Mouse (Mus musculus) forebrain, embryonic 13.5 days (tissue): Measurements from ENCODE around the gene Fgf23. TPM values are rescaled to one million over a fixed set of nuclear protein-coding genes. Genes with fewer than 3 reads are reported as not detected.

Experiments used
- ATAC-seq: fragments of 200-750 bp; cut with Nextera tagmentation; 2 replicates; pipeline ENCODE4 v1.8.0; 2017
- H3K27ac ChIP-seq: fragments of 300-500 bp; sonication (generic); 2 replicates; pipeline ENCODE4 v1.5.1; 2015; ENCODE audit warnings: inconsistent platforms, mild to moderate bottlenecking, moderate library complexity
- H3K27me3 ChIP-seq: fragments of 300-500 bp; sonication (generic); 2 replicates; pipeline ENCODE4 v1.6.1; 2015; ENCODE audit warnings: mild to moderate bottlenecking, inconsistent platforms
- H3K36me3 ChIP-seq: fragments of 300-500 bp; sonication (generic); 2 replicates; pipeline ENCODE4 v1.6.1; 2015; ENCODE audit warnings: mild to moderate bottlenecking, inconsistent platforms; ENCODE audit not compliant: poor library complexity, severe bottlenecking
- H3K4me1 ChIP-seq: fragments of 300-500 bp; sonication (generic); 2 replicates; pipeline ENCODE4 v1.6.1; 2015; ENCODE audit warnings: inconsistent platforms
- H3K4me2 ChIP-seq: fragments of 300-500 bp; sonication (generic); 2 replicates; pipeline ENCODE4 v1.6.1; 2015; ENCODE audit warnings: inconsistent platforms, mild to moderate bottlenecking, moderate library complexity
- H3K4me3 ChIP-seq: fragments of 300-500 bp; sonication (generic); 2 replicates; pipeline ENCODE4 v1.5.1; 2015; ENCODE audit warnings: mild to moderate bottlenecking, inconsistent platforms
- H3K9ac ChIP-seq: fragments of 300-500 bp; sonication (generic); 2 replicates; pipeline ENCODE4 v1.6.1; 2015; ENCODE audit warnings: mild to moderate bottlenecking, inconsistent platforms
- H3K9me3 ChIP-seq: fragments of 300-500 bp; sonication (generic); replicated peaks from 2 replicates; pipeline ENCODE4 v1.6.1; 2016; ENCODE audit warnings: inconsistent platforms
- WGBS: fragments of 180-500 bp; shearing (Covaris S2); methylation state at CpG from one replicate; pipeline ENCODE4 v1.1.7; 2015; 5-methylcytosine and 5-hydroxymethylcytosine counted together
- polyA plus RNA-seq: library from polyadenylated mRNA; unstranded; fragments of >200 nt; fragmentation: Nextera tagmentation; extraction: Ambion mirVana; gene quantifications from 2 replicates; pipeline ENCODE4 v1.2.1, GENCODE M21; 2015

Fgf23 gene
- polyA plus RNA-seq, 1 experiment from 2014 or later: not detected

DNA sequence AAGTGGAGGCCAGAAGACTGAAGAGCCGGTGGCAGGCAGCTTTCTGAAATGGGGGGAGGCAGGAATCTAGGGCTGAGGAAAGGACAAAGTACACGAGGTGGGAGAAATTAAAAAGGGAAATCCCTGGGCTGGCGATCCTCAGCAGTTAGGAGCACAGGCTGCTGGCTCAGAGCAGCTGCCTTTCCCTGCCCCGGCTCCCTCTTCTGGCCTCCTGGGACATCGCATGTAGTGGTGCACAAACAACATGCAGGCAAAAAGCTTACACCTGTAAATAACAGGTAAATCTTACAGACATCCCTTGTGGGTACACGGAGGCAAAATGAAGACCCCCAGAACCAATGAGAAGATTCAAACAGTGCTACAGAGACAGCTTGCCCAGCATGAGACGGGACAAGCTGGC is 21.9 kb downstream of the Fgf23 start:
- no peaks in the 10 kb centered on the region for H3K4me1 ChIP-seq
- no peaks in the 10 kb centered on the region for H3K9me3 ChIP-seq
- no peak overlapping the region for H3K4me3 ChIP-seq
- H3K4me2 ChIP-seq: no peak overlapping the region
- peaks cover 33% of the 10 kb centered on the region for H3K36me3 ChIP-seq
- H3K27me3 ChIP-seq: no peaks in the 10 kb centered on the region
- no peak for ATAC-seq
- H3K27ac ChIP-seq: no peak overlapping the region
- H3K9ac ChIP-seq: no peak overlapping the region
- 66% methylated on average over 7 of the region's 7 CpGs for WGBS

DNA sequence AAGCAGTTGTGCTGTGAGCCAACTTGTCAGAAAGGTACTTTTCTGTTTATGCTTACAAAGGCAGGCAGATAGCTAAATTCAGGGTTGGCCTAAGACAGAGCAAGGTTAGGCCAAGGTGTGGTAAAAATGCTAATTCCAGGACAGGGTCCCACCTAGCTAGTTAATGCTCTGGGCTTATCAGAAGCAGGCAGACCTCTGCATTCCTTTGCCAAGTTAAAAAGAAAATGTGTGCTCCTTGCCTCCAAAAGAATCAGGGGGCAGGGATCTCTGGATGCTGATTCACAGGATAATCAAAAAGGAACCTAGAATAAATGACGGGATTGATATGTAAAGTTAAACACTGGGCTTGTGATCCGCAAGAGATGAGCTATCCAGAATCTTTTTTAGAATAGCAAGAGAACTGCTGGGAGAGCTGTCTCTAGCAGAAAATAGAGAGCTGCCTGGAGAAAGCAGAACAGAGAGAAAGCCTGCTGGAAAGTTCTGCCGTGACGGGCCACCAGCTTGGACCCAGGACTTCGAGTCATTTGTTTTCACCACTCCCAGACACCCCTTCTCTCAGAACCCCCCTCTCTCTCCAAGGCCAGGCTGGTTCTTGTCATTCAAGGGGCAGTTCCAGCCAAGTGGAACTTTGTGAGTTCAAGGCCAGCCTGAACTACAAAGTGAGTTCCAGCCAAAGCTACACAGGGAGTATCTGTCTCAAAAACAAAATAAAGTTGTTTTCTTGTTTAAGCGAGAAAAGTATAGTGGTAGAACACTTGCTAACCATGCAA is 31.0 kb downstream of the Fgf23 start:
- ATAC-seq: no peak

DNA sequence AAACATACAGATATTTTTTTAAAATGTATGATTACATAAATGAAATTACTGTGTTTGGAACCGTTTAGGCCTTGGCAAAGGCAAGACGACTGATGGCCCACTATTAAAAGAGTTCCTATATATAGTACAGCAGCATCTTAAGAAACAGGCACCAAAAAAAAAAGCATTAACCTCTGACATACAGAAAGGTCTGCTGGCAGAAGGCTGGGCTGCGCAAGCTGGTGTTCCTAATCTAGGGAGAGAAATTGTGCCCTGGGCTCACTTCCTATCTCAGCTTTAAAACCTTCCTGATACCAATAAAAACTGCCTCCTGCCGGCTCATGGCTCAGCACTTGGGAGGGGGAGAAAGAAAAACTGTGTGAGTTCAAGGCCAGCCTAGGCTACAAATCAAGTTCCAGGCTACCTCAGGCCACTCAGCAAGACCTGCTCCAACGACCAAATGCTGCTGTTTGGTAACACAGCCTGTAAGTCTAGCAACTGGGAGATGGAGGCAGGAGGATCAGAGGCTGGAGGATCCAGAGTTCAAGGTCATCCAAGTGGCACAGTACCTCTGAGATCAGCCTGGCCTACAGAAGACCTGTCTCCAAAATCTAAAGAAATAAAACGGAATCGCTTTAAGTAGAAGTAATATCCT is 31.8 kb downstream of the Fgf23 start:
- Histone ChIP-seq H3K4me1 (peaks cover 17% of the 10 kb centered on the region), H3K27me3 (no peaks in the 10 kb centered on the region), H3K9me3 (peaks cover 4% of the 10 kb centered on the region; the same call in 1 of the 2 replicates), H3K4me2 (no peak overlapping the region), H3K36me3 (peaks cover 27% of the 10 kb centered on the region), H3K9ac (no peak overlapping the region), H3K27ac (no peak overlapping the region), H3K4me3 (no peak overlapping the region)
- 89% methylated on average over 7 of the region's 7 CpGs for WGBS
- no peak for ATAC-seq

More for the DNA sequence above, 31.0 kb downstream of the Fgf23 start:
- no peak overlapping the region for H3K4me2 ChIP-seq
- no peak overlapping the region for H3K27ac ChIP-seq
- no peaks in the 10 kb centered on the region for H3K27me3 ChIP-seq
- H3K36me3 ChIP-seq: peaks cover 27% of the 10 kb centered on the region
- H3K9ac ChIP-seq: no peak overlapping the region
- peaks cover 13% of the 10 kb centered on the region for H3K4me1 ChIP-seq
- H3K9me3 ChIP-seq: peaks cover 4% of the 10 kb centered on the region; the same call in 1 of the 2 replicates
- H3K4me3 ChIP-seq: no peak overlapping the region
- 94% methylated on average over 6 of the region's 6 CpGs for WGBS

DNA sequence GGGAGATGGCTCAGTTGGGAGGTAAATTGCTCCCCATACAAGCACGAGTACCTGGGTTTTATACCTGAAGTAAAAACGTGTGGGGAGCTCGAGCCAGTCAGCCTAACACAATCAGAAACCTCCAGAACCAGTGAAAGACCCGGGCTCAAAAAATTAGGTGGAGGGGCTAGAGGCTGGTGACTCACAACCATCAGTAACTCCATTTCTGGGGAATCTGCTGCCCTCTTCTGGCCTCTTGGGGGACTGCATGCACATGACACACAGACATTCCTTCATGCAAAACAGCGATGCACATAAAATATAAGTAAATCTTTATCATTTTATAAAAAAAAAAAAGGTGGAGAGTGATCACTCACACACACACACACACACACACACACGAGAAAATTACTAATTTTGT is 32.4 kb downstream of the Fgf23 start:
- Histone ChIP-seq H3K27me3 (no peaks in the 10 kb centered on the region), H3K4me2 (no peak overlapping the region)
- WGBS: 63% methylated on average over 6 of the region's 6 CpGs

DNA sequence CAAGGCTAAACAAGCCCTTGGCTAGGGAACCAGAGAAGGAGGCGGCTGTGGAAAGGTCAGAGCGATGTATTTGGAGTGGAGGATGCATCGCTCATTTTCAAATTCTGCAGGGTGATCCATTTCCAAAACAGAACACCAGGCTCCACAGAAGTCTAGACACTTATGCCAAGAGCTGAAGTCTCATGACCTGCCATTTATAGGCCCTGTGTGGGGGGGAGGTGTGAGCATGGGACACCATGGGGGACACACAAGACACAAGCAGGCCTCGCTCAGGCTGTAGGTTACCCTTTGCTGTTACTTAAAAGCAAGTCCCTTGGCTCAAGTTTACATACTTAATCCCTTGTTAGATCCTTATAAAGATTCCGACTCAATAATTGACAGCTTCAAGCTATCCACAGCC is 33.5 kb downstream of the Fgf23 start:
- H3K27me3 ChIP-seq: no peaks in the 10 kb centered on the region
- ATAC-seq: no peak
- H3K9ac ChIP-seq: no peak overlapping the region
- no peak overlapping the region for H3K27ac ChIP-seq
- 87% methylated on average over 5 of the region's 5 CpGs for WGBS
- H3K9me3 ChIP-seq: peaks cover 4% of the 10 kb centered on the region; the same call in 1 of the 2 replicates
- H3K36me3 ChIP-seq: peaks cover 18% of the 10 kb centered on the region
- H3K4me1 ChIP-seq: peaks cover 17% of the 10 kb centered on the region
- no peak overlapping the region for H3K4me3 ChIP-seq
- H3K4me2 ChIP-seq: no peak overlapping the region

More for the DNA sequence above, 32.4 kb downstream of the Fgf23 start:
- Histone ChIP-seq H3K4me1 (peaks cover 17% of the 10 kb centered on the region), H3K27ac (no peak overlapping the region), H3K9ac (no peak overlapping the region), H3K9me3 (peaks cover 4% of the 10 kb centered on the region; the same call in 1 of the 2 replicates), H3K36me3 (peaks cover 27% of the 10 kb centered on the region), H3K4me3 (no peak overlapping the region)
- ATAC-seq: no peak

DNA sequence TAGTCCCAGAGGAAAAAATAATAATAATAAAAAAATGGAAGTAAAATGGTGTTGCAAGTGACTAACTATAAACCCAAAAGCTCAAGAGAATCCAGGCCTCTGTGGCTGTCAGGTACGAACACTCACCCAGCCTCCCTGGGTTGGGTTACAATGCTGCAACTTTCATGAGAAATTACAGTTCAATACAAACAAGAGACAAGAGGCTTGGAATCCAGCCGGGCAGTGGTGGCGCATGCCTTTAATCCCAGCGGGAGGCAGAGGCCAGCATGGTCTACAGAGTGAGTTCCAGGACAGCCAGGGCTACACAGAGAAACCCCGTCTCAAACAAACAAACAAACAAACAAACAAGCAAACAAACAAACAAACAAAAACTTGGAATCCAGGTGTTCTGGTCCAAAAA is 34.0 kb downstream of the Fgf23 start:
- Histone ChIP-seq H3K4me3 (no peak overlapping the region), H3K27ac (no peak overlapping the region), H3K9me3 (peaks cover 4% of the 10 kb centered on the region; the same call in 1 of the 2 replicates), H3K36me3 (peaks cover 14% of the 10 kb centered on the region), H3K27me3 (no peaks in the 10 kb centered on the region; the same call in 1 of the 2 replicates), H3K9ac (no peak overlapping the region), H3K4me2 (no peak overlapping the region), H3K4me1 (peaks cover 17% of the 10 kb centered on the region)
- ATAC-seq: no peak
- WGBS: 55% methylated on average over 5 of the region's 5 CpGs

DNA sequence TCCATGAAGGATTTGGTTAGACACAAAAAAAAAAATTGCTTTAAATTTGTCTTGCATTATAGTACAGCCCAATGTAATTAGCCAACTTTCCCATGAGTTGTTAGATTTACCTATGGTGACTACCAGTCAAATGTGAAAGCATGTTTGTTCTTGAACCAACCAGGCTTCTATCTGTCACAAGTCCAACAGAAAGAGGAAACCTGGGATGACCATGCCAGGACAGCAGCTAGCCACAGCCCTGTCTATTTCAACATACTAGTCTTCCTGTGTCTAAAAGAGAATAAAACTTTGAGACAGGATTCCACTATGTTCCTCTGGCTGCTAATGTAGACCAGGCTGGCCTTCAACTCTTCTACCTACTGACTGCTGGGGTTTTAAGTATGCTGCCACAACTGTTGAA is 34.7 kb downstream of the Fgf23 start:
- no peak overlapping the region for H3K27ac ChIP-seq
- H3K4me2 ChIP-seq: no peak overlapping the region
- peaks cover 17% of the 10 kb centered on the region for H3K4me1 ChIP-seq
- H3K4me3 ChIP-seq: no peak overlapping the region
- H3K36me3 ChIP-seq: peaks cover 8% of the 10 kb centered on the region
- H3K9ac ChIP-seq: no peak overlapping the region
- no peak for ATAC-seq
- H3K9me3 ChIP-seq: peaks cover 3% of the 10 kb centered on the region; the same call in 1 of the 2 replicates
- H3K27me3 ChIP-seq: no peaks in the 10 kb centered on the region; the same call in 1 of the 2 replicates

DNA sequence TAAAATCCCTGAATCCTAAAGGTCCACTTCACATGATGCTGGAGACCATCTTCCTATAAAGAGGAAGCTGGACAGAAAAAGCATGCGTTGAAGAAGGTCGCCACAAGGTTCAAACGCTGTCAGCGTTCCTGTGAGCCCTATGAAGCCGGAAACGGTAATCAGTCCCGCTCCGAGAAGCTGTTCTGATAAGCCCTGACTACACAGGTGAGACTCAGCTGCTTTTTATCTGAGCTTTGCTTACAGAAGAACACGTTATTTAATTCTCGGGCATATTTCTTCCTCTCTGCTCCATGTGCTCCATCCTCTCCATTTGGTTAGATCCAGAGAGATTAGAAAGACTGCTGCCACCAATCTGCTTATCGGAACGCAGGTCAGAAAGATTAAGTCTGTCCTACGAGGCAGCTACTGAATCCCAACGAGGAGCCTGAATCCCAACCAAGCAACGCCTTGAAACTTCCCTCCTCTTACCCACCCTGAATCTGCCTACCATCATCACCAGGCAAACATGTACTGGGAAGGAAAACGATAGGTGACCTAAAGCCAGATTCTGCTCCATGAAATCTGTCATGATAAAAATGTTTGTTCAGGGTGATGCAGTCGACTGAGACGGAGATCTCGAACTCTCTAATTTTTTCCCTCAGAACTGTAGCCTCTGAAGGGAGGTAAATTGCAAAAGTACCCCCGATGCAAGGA is 35.8 kb downstream of the Fgf23 start:
- WGBS: 43% methylated on average over 20 of the region's 20 CpGs
- peaks cover 5% of the 10 kb centered on the region; the same call in 1 of the 2 replicates for H3K36me3 ChIP-seq
- H3K4me3 ChIP-seq: peak overlapping the region; percentile 56
- no peaks in the 10 kb centered on the region; the same call in 1 of the 2 replicates for H3K27me3 ChIP-seq
- no peak overlapping the region for H3K27ac ChIP-seq
- no peak for ATAC-seq
- H3K9me3 ChIP-seq: no peaks in the 10 kb centered on the region
- H3K4me2 ChIP-seq: peak overlapping the region; percentile 84
- peaks cover 17% of the 10 kb centered on the region for H3K4me1 ChIP-seq
- peak overlapping the region; percentile 63 for H3K9ac ChIP-seq

DNA sequence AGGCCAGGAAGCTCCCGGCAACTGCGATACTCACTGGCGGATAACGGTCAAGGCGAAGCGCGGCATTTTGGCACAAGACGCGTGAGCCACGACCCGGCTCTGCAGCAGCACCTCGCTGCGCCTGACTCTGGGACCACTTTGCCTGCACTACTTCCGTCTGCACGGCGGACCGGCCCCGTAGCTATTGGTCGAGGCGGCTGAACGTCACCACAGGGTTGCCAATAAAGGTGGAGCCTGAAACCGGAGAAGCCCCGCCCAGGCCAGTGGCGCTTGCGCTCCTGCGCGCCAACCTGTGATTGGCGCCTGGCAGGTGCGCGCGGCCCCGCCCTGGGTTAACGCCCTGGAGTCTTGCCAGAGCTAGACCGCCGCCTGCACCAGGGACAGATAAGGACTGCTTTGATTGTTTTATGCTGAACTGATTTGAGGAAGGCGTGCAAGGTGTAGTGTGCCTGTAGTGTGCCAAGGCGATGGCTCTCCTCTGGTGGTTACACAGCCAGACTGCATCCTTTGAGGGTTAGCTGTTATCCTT is 36.8 kb downstream of the Fgf23 start, which contains the start of gene Tigar:
TSS of gene Tigar (minus strand) at position 156 of the 529 bp plus-strand sequence.
- WGBS: under 1% methylated on average over 37 of the region's 37 CpGs
- H3K4me1 ChIP-seq: peaks cover 17% of the 10 kb centered on the region
- peak within 1 kb of the TSS; percentile 63 for H3K9ac ChIP-seq
- no peaks in the 10 kb centered on the region for H3K9me3 ChIP-seq
- H3K4me3 ChIP-seq: peak within 1 kb of the TSS; percentile 56
- peak within 1 kb of the TSS; percentile 84 for H3K4me2 ChIP-seq
- peak; percentile 100 for ATAC-seq
- no peaks in the 10 kb centered on the region for H3K36me3 ChIP-seq
- no peak within 1 kb of the TSS for H3K27ac ChIP-seq
- H3K27me3 ChIP-seq: no peaks in the 10 kb centered on the region; the same call in 1 of the 2 replicates

DNA sequence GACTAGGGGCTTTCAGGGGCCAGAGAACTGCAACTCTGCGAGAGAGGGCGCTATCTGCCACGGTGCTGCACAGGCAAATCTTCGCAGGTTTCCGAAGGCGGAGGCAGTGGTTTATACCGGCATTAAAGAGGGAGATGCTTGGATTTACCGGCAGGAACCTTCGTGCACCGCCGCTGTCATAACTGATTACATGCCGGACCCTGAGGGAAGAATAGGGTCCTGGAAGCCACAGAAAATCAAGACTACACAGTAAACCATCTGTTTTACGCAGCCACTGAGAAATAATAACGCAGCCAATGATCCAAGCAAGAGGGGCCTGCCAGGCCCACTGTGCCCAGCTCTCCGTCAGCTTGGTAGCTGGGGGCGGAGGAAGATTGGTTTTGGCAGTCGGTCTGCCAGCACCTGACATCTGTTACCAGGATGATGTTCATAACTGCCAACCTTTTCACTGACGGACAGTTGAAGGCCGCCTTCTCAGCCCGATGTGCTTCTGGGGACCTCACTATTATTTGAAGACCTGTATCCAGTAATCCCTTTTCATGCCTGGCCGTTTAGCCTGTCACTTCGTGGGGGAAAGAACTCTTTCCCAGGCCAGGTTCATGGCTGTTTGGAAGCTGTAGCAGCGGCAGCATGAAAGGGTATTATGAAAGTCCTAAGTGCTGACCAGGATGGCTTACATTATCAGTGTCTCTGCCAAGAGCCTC is 42.2 kb downstream of the Fgf23 start:
- H3K36me3 ChIP-seq: no peaks in the 10 kb centered on the region
- 65% methylated on average over 23 of the region's 23 CpGs for WGBS
- H3K4me3 ChIP-seq: no peak overlapping the region
- H3K27ac ChIP-seq: no peak overlapping the region; the same call in 1 of the 2 replicates
- H3K4me2 ChIP-seq: no peak overlapping the region
- no peak overlapping the region for H3K9ac ChIP-seq
- H3K27me3 ChIP-seq: no peaks in the 10 kb centered on the region; the same call in 1 of the 2 replicates
- no peaks in the 10 kb centered on the region for H3K9me3 ChIP-seq
- 0 out of 2 replicates have a peak, but pooled peaks cover 5% of the 10 kb centered on the region for H3K4me1 ChIP-seq
- ATAC-seq: peak; percentile 38; the same call in 1 of the 2 replicates

DNA sequence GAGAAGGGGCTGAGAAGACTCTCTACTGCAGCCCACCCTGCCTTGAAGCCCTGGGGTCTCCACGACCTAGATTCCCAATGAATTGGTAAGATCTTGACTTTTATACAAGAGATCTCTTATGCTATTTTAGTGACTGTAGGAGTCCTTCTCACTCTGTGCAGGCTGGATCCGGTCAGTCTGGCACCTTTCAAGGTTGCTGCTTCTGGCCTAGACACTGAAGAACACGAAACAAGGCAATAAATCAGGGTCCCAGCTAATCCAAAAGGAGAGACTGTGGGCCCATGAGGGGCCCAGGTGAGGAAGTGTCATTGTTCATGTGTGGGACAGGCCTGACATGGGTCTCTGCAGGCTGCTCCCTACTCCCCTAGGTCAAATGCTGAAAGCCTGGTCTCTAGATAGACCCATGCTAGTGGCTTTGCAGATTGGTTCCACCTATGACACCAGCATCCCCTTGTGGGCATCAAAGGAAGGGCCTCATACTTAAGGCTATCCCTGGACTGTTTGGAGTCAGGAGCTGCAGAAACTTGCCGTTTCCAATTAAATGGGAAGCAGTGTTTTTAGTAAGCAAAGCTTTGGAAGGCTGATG is 49.6 kb downstream of the Fgf23 start:
- ATAC-seq: no peak

More for the DNA sequence above, 49.6 kb downstream of the Fgf23 start:
- H3K4me1 ChIP-seq: no peaks in the 10 kb centered on the region
- H3K4me2 ChIP-seq: no peak overlapping the region
- H3K27me3 ChIP-seq: no peaks in the 10 kb centered on the region
- 86% methylated on average over 4 of the region's 4 CpGs for whole genome bisulfite sequencing
- no peak overlapping the region for H3K4me3 ChIP-seq
- H3K27ac ChIP-seq: no peak overlapping the region
- peaks cover 14% of the 10 kb centered on the region for H3K36me3 ChIP-seq
- H3K9me3 ChIP-seq: no peaks in the 10 kb centered on the region
- H3K9ac ChIP-seq: no peak overlapping the region
